Mouse (Mus musculus): ENCODE measurements around the gene Mrps34.

GRCm38 (mm10) chr17:24848600-24849031 lies 46.3 kb upstream of the Mrps34 start:
- no peak for TF ChIP-seq POLR2A (IDR thresholded peaks at IDR 0.05; ENCODE audit: low read depth, low read length)
- TF ChIP-seq CTCF (conservative IDR thresholded peaks at IDR 0.05 in 1 of 2, IDR thresholded peaks at IDR 0.05 in 1 of 2; ENCODE audit: low read depth in 2 of 2, low read length in 2 of 2): no peak
- TF ChIP-seq BHLHE40 (IDR thresholded peaks at IDR 0.05; ENCODE audit: low read depth, low read length): no peak
- no peak for TF ChIP-seq USF1 (IDR thresholded peaks at IDR 0.05; ENCODE audit: low read depth, low read length)
- TF ChIP-seq POLR2AphosphoS2 (IDR thresholded peaks at IDR 0.05; ENCODE audit: low read depth, low read length): no peak
- no peak for TF ChIP-seq TCF12 (IDR thresholded peaks at IDR 0.05; ENCODE audit: low read depth, low read length)
- no peak for TF ChIP-seq RAD21 (IDR thresholded peaks at IDR 0.05; ENCODE audit: low read depth, low read length)
- no peak for TF ChIP-seq SIN3A (IDR thresholded peaks at IDR 0.05; ENCODE audit: low read length)
- no peak for TF ChIP-seq MYC (IDR thresholded peaks at IDR 0.05; ENCODE audit: low read depth, low read length)
- TF ChIP-seq MAZ (IDR thresholded peaks at IDR 0.05; ENCODE audit: low read depth, low read length): no peak
- no peak for TF ChIP-seq EP300 (IDR thresholded peaks at IDR 0.05; ENCODE audit: low read length)
